Mouse (Mus musculus): Measurements from ENCODE around the gene Tomm40l. TPM values are rescaled to one million over a fixed set of nuclear protein-coding genes. Genes with fewer than 3 reads are reported as not detected.

Gene Tomm40l
- polyA plus RNA-seq, 1 experiment from 2014 or later = 13.6 TPM

DNA sequence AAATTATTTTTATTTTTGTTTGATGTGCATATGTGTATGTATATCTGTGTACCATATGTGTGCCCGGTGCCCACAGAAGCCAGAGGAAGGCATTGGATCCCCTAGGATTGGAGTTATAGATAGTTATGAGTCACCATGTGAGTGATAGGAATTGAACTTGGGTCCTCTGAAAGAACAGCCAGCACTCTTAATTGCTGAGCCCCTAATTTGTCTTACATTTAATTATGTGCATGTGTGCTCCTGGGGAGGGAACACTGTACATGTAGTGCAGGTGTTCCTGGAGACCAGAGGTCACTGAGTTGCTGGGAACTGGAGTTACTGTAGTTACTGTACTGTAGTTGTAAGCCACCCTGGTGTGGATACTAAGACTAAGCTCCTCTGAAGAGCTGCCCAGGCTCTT is 21.5 kb downstream of the Tomm40l start:
- Histone ChIP-seq H3K27ac (no peak overlapping the region), H3K4me3 (ENCODE audit: inconsistent target) (no peak overlapping the region), H3K79me2 (ENCODE audit: inconsistent target) (no peaks in the 10 kb centered on the region), H3K36me3 (ENCODE audit: inconsistent target) (no peaks in the 10 kb centered on the region)
- WGBS (ENCODE audit: missing documents) = 100% methylated on average over 1 of the region's 1 CpGs

DNA sequence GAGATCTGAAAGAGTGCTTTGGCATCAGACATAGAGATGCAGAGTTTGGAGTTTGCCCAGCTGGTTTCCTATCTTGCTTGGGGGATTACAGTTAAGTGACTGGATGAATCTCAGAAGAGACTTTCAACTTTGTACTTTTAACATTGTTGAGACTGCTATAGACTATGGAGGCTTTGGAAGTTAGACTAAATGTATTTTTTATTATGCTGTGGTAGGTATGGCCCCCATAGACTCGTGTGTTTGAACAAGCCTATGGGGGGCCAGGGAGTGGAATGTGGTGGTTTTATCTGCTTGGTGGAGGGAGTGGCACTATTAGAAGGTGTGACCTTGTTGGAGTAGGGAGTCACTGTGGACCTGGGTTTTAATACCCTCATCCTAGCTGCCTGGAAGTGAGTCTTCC is 22.8 kb downstream of the Tomm40l start:
- Histone ChIP-seq H3K36me3 (ENCODE audit: inconsistent target) (no peaks in the 10 kb centered on the region), H3K27ac (no peak overlapping the region), H3K79me2 (ENCODE audit: inconsistent target) (peaks cover 10% of the 10 kb centered on the region; the same call in 1 of the 2 replicates), H3K4me3 (ENCODE audit: inconsistent target) (no peak overlapping the region)
- 100% methylated on average over 1 of the region's 1 CpGs for WGBS (ENCODE audit: missing documents)

DNA sequence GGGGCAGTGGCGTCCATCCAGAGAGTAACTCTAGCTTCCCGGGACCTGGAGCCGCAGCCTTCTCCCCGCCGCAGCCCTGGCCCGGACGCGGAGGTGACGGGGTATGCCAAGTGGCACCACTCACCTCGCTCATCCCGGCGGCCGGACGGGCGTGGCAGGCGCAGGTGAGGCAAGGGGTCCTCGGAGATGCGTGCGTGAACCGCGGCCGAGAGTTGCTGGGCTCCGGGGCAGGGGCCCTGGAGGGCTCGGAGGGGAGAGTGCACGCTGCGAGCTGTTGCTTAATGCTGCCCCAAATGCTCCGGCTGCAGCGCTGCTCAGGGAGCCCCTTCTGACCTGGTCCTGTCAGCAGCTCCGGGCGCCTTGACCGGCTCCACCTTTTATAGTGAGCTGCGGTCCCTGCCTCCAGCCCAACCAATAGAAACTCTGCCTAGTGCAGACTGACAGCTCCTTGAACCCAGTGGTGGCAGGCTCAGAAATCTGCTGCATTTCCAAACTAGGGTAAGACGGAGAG is 26.4 kb downstream of the Tomm40l start, which contains the start of gene Pcp4l1:
TSS of gene Pcp4l1 (minus strand) at position 382 of the 511 bp plus-strand sequence.
- H3K36me3 ChIP-seq (ENCODE audit: inconsistent target) = no peaks in the 10 kb centered on the region
- peak within 1 kb of the TSS; percentile 48 for H3K4me3 ChIP-seq (ENCODE audit: inconsistent target)
- peaks cover 31% of the 10 kb centered on the region for H3K79me2 ChIP-seq (ENCODE audit: inconsistent target)
- under 1% methylated on average over 33 of the region's 33 CpGs for WGBS (ENCODE audit: missing documents)
- H3K27ac ChIP-seq = no peak within 1 kb of the TSS

DNA sequence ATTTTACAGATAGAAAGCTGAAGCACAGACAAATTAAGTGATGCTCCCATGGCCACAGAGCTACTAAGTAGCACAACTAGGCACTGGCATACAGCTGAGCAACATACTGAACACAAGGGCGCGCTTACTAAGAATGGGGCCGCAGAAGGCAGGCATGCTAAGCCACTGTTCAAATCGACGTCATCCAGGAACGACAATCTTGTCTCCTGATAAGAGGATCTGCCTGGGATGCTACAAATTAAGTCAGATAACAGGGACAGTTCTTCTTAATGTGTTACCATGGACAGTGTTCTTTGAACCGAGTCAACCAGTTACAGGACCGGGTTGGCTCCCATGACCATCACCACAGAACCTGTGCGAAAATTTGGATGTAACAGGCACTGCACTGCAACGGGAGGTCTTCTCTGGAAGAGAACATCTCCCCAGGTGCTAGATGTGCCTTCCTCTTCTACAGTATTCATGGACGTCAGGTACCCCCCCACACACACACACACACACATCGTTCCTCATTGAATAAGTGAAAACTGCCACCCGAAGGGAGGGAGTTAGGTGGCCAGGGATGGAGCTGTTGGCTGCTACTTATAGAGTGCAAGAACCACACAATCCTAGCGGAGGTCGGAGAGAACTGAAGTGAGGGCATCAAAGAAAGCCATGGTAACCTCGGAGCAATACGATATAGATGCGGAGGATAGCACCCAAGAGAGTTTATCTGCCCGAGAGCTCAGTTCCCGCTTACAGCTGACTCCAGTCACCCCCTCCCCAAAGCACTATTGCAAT is 27.1 kb downstream of the Tomm40l start:
- no peak overlapping the region for H3K27ac ChIP-seq
- 35% methylated on average over 20 of the region's 20 CpGs for WGBS (ENCODE audit: missing documents)
- H3K36me3 ChIP-seq (ENCODE audit: inconsistent target) = no peaks in the 10 kb centered on the region
- H3K4me3 ChIP-seq (ENCODE audit: inconsistent target) = peak overlapping the region; percentile 48
- peaks cover 31% of the 10 kb centered on the region for H3K79me2 ChIP-seq (ENCODE audit: inconsistent target)

DNA sequence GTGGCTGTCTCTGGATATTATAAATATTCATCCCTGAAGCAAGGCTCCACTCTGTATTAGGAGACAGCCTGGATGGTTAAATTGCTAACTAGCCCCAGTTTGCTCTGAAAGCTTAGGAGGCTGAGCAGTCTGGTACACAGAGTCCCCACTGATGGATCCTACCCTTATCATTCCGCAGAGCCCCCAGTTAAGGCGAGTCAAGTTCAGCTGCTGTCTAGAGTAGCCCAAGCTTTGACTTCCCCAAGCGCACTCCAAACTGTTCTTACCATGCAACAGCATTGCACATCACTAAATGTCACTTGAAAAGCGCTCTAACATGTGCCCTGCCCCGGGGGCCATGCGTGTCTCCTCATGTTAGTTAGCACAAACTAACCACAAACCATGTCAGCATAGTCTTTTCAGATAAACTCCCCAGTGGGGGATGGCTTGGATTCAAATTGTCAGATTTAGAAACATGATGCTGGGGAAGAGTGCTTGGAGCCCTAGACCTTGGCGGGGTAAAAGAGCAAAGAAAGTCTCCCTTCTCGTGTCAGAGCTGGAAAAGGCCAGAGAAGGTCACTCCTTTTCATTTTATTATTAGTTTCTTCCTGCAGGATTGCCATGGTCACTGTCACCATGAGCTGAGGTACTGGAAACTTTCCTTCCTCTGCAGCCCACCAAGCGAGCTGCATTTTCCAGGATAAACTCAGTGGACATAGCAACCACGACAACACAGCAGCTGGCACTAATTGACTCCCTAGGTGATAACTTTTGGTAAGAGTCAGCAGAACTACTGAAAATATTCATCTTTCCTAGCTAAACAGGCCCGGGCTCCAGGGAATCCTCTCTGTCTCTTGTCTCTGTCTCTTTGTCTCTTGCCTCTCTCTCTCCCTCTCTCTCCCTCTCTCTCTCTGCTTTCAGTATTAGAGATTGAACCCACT is 28.1 kb downstream of the Tomm40l start:
- WGBS (ENCODE audit: missing documents) = 87% methylated on average over 11 of the region's 11 CpGs
- Histone ChIP-seq H3K27ac (no peak overlapping the region), H3K36me3 (ENCODE audit: inconsistent target) (no peaks in the 10 kb centered on the region), H3K4me3 (ENCODE audit: inconsistent target) (no peak overlapping the region), H3K79me2 (ENCODE audit: inconsistent target) (peaks cover 40% of the 10 kb centered on the region)

DNA sequence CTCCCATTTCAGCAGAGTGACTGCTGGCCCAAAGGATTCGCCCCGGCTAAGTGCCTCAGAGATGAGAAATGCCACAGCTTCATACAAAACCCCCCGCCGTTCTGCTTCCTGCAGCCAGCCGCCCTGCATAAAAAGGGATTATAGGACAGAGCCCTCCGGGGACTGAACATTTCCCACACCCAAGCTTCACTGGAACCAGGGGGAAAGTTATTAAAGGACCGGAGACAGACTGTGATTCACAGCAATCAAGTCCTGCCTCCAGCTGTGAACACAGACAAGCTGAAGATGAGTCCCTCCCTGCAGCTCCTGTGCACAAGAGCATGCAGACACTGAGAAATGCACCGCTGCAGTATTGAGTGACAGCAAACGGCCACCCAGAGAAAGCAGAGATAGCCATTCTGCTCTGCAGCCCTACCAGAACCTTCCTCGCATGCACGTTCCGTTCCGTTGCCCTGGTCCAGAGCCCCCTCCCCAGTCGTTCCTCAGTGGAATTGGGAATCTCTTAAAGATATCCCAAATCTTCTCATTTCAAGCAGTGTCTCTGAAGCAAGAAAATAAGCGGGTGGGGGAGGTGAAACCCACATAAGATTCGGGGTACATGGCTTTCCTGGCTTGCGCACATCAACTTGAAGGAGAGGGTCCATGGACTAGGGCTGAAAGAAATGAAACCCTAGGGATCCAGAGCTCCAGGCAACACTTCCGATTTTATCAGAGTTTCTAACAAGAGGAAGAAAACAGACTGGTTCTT is 29.0 kb downstream of the Tomm40l start:
- Histone ChIP-seq H3K79me2 (ENCODE audit: inconsistent target) (peaks cover 49% of the 10 kb centered on the region), H3K36me3 (ENCODE audit: inconsistent target) (no peaks in the 10 kb centered on the region), H3K27ac (no peak overlapping the region), H3K4me3 (ENCODE audit: inconsistent target) (no peak overlapping the region)
- WGBS (ENCODE audit: missing documents) = 90% methylated on average over 18 of the region's 18 CpGs

DNA sequence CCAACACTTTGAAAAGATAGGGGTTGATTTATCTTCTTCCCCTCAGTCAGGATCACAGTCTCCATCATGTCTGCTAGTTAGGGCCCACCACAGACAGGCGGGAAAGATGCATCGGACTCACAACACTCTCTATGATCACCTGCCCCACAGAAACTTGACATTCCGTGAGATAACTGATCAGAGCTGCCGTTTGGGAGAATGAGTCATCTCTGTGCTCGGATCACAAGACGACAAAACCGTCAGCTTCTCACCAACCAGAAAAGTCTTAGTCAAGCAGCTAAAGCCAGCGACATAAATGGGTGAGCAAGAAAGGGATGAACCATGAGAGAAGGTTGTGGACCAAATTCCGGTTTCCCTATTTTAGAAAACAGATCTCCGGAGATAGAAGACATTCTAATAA is 30.0 kb downstream of the Tomm40l start:
- WGBS (ENCODE audit: missing documents) = 93% methylated on average over 10 of the region's 10 CpGs

DNA sequence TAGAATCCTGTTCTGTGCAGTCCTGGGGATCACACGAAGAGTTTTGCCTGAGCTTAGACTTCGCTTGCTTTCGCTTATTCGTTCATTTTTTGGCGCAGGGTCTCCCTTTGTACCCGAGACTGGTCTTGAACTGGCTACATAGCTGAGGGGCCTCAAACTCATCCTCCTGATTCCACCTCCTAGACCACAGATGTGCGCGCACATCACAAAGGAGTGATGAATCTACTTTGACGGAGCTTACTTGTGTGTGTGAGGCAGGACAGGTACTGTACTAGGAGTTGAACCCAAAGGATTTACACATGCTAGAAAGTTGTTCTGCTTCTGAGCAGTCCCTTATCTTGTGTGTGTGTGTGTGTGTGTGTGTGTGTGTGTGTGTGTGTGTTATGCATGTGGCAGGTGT is 31.5 kb downstream of the Tomm40l start:
- peaks cover 74% of the 10 kb centered on the region for H3K79me2 ChIP-seq (ENCODE audit: inconsistent target)
- no peak overlapping the region for H3K27ac ChIP-seq
- H3K4me3 ChIP-seq (ENCODE audit: inconsistent target) = no peak overlapping the region
- H3K36me3 ChIP-seq (ENCODE audit: inconsistent target) = no peaks in the 10 kb centered on the region
- 97% methylated on average over 9 of the region's 9 CpGs for WGBS (ENCODE audit: missing documents)

More for the DNA sequence above, 30.0 kb downstream of the Tomm40l start:
- H3K4me3 ChIP-seq (ENCODE audit: inconsistent target) = no peak overlapping the region
- no peak overlapping the region for H3K27ac ChIP-seq
- no peaks in the 10 kb centered on the region for H3K36me3 ChIP-seq (ENCODE audit: inconsistent target)
- peaks cover 59% of the 10 kb centered on the region for H3K79me2 ChIP-seq (ENCODE audit: inconsistent target)

DNA sequence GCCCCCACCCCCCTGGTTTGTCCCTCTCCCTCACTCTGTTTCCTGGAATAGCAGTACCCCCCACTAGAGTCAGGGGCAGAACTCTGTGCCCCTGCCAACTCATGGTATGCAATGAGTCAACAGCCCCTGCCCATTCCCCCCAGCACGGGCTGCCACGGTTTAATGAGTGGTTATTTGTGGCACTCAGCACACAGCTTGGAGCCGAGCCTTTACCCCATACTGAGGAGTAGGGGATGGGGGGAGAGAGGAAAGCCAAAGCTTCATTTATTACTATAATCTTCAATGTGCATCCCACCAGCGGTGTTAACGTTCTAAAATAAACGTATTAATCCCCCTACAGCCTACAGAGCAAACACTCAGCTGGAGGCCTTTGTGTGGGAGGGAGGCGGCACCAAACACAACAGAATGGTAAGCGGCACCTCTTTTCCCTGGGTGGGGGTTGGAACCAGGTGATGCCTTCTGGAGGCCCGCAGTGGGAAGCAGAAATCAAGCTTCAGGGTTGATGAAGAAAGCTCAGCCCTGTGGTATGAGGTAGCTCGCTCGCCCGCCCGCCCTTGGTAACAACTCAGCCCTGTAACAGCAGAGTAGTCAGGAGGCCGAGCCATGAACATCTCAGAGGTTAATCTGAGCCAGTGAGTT is 32.7 kb downstream of the Tomm40l start:
- H3K27ac ChIP-seq = no peak overlapping the region
- 80% methylated on average over 12 of the region's 14 CpGs for WGBS (ENCODE audit: missing documents)
- no peaks in the 10 kb centered on the region for H3K36me3 ChIP-seq (ENCODE audit: inconsistent target)
- H3K4me3 ChIP-seq (ENCODE audit: inconsistent target) = no peak overlapping the region
- peaks cover 70% of the 10 kb centered on the region for H3K79me2 ChIP-seq (ENCODE audit: inconsistent target)

DNA sequence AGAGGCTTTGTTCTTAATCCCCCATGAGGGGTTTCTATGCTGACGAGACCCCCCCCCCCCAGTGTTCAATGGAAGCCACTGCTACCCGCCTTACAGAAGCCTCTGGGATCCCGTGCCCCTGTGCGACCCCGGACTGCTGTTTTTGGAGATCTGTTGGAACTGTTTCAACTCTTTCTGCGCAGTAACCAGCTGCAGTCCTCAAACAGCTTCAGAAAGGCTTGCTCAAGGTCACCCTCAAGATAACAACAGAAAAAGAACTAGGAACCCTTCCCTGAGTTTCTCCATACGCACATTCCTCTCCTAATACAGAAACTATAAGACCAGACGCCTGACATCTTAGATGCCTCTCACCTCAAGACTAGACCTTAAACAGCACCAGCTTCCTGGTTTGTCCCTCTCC is 33.3 kb downstream of the Tomm40l start:
- H3K36me3 ChIP-seq (ENCODE audit: inconsistent target) = no peaks in the 10 kb centered on the region
- H3K4me3 ChIP-seq (ENCODE audit: inconsistent target) = no peak overlapping the region
- H3K27ac ChIP-seq = no peak overlapping the region
- whole genome bisulfite sequencing (ENCODE audit: missing documents) = 80% methylated on average over 7 of the region's 8 CpGs
- peaks cover 65% of the 10 kb centered on the region for H3K79me2 ChIP-seq (ENCODE audit: inconsistent target)

DNA sequence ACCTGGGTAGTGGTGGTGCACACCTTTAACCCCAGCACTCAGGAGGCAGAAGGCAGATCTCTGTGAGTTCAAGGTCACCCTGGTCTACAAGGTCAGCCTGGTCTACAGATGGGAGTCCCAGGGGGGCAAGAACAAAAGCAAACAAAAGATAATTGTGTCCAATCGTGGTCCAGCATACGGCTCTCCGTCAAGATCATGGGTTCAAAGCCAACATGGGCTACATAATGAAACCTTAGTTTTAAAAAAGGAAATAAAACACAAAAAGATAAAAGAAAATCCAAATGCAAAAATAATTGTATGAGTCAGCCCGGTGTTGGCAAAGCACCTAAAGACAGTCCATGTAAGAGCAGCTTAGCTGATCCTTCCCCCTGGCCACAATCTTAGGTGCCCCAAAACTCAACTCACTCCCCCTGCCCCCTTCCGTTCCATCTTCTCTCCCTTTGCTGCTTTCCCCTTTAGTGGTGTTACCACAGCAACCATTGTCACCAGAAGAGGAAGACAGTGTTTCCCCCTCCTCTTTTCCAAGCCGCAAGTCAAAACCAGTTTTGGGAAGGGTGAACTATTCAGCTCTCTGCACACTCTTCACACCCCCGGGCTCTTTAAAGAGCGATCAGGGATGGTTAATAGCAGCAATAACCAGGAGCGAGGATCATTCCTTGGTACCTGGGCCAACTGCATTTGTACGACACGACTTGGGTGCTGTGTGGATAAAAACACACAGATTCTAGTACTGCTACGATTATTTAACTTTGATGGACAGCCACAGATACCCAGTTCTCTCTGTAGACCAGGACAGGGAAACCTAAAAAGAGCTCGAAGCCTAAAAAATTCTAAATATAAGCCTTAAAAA is 34.2 kb downstream of the Tomm40l start:
- WGBS (ENCODE audit: missing documents) = 32% methylated on average over 13 of the region's 13 CpGs
- peaks cover 57% of the 10 kb centered on the region for H3K79me2 ChIP-seq (ENCODE audit: inconsistent target)
- H3K4me3 ChIP-seq (ENCODE audit: inconsistent target) = no peak overlapping the region
- H3K27ac ChIP-seq = no peak overlapping the region
- H3K36me3 ChIP-seq (ENCODE audit: inconsistent target) = no peaks in the 10 kb centered on the region

DNA sequence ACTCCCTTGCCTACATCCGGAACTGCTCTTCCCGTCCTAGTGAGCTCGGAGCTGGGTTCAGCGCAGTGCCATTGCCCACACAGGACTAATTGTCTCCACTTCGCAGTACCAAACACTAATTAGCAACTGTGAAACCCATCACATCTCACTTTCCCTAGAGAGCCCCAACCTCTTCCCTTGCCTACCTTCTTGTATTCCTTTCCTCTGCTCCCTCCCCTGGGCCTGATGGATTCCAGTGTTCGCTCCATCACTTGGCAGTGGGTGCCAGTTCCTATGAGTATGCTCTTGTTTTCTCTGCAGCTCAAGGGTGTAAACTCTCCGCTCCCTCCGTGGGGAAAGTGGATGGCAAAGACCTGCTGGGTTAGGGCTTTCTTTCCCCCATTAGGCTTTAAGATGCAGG is 36.7 kb downstream of the Tomm40l start:
- Histone ChIP-seq H3K4me3 (ENCODE audit: inconsistent target) (no peak overlapping the region), H3K36me3 (ENCODE audit: inconsistent target) (no peaks in the 10 kb centered on the region), H3K79me2 (ENCODE audit: inconsistent target) (peaks cover 70% of the 10 kb centered on the region), H3K27ac (peak overlapping the region; percentile 97)
- WGBS (ENCODE audit: missing documents) = 97% methylated on average over 8 of the region's 8 CpGs

DNA sequence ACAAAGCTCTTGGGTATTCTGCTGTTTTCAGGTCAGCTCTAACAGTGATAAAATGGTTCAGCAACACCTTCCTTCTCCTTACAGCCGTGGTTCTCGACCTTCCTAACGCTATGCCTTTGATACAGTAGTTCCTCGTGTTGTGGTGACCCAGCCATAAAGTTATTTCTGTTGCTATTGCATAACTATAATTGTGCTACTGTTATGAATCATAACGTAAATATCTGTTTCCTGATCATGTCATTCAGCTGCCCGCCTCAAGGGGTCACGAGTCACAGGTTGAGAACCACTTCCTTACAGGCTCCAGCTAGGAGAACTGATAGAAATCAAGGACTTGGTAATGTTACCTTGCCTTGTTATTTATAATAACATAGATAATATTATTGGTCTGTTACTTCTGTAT is 38.0 kb downstream of the Tomm40l start:
- peak overlapping the region; percentile 97 for H3K27ac ChIP-seq

More for the DNA sequence above, 38.0 kb downstream of the Tomm40l start:
- 1% methylated on average over 7 of the region's 7 CpGs for WGBS (ENCODE audit: missing documents)
- Histone ChIP-seq H3K4me3 (ENCODE audit: inconsistent target) (no peak overlapping the region), H3K36me3 (ENCODE audit: inconsistent target) (no peaks in the 10 kb centered on the region), H3K79me2 (ENCODE audit: inconsistent target) (peaks cover 63% of the 10 kb centered on the region)

Measured in macrophage (primary cell).